Mouse (Mus musculus): ENCODE results near the gene Pisd. TPM values are rescaled to one million over a fixed set of nuclear protein-coding genes. Genes with fewer than 3 reads are reported as not detected.

Gene Pisd
- polyA plus RNA-seq, 1 experiment from 2014 or later = 77.6 TPM

DNA sequence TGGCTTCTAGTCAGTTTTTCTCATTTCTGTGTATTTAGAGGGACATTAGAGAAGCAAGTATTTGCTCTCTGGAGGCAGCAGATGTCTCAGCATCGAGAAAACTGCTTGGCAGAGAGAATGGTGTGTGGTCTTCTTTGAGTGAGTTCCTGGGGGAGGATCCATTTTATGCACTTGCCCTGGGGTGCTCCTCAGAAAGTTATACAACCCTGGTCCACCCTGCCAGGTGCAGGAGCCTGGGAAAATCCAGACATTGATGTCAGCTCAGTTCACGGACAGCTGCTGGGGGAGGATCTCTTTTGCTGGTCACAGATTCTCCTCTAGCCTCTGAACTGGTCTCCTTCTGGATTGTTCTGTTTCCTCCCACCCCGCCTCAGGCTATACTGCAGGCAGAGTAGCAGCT lies 64.1 kb downstream of the Pisd start:
- no peak overlapping the region for H3K4me3 ChIP-seq
- H3K9ac ChIP-seq (replicated peaks) = no peak overlapping the region
- 81% methylated on average over 3 of the region's 3 CpGs for WGBS
- no peaks in the 10 kb centered on the region for H3K36me3 ChIP-seq
- no peaks in the 10 kb centered on the region for H3K27me3 ChIP-seq
- ATAC-seq (ENCODE audit: low FRiP score, low read depth) = no peak
- no peak overlapping the region for H3K27ac ChIP-seq (replicated peaks)
- H3K9me3 ChIP-seq = no peaks in the 10 kb centered on the region
- H3K4me2 ChIP-seq (replicated peaks) = no peak overlapping the region
- H3K4me1 ChIP-seq = no peaks in the 10 kb centered on the region

- ATAC-seq (ENCODE audit: low FRiP score, low read depth) = no peak
- no peak overlapping the region for H3K4me3 ChIP-seq
Observed at GRCm38 (mm10) chr5:32720416-32720815, 65.0 kb downstream of the Pisd start.

DNA sequence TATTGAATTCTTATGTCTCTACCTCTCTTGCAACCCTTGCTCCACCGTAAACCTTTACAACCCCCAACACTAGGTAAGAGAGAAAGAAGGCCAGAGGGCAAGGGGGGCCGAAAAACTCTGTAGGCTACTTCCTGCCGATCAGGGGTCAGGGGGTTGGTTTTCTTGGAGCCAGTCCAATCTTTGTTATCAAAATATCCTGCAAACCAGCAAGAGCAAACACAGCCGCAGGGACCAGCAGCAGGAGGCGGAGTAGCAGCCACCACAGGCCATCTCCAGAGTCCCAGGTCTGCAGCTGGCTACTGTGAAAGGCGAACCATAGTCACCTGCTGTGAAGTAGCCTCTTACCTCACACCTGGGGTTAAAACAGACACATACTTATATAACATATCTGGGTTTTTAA lies 66.5 kb downstream of the Pisd start:
- 58% methylated on average over 6 of the region's 6 CpGs for WGBS
- Histone ChIP-seq H3K9ac (replicated peaks) (no peak overlapping the region), H3K27ac (replicated peaks) (no peak overlapping the region), H3K36me3 (no peaks in the 10 kb centered on the region), H3K4me2 (replicated peaks) (no peak overlapping the region), H3K4me3 (no peak overlapping the region), H3K27me3 (no peaks in the 10 kb centered on the region), H3K4me1 (no peaks in the 10 kb centered on the region), H3K9me3 (no peaks in the 10 kb centered on the region)
- ATAC-seq (ENCODE audit: low FRiP score, low read depth) = no peak

More at GRCm38 (mm10) chr5:32720416-32720815, 65.0 kb downstream of the Pisd start:
- Histone ChIP-seq H3K36me3 (no peaks in the 10 kb centered on the region), H3K9me3 (no peaks in the 10 kb centered on the region), H3K9ac (replicated peaks) (no peak overlapping the region), H3K27me3 (no peaks in the 10 kb centered on the region), H3K4me1 (no peaks in the 10 kb centered on the region), H3K27ac (replicated peaks) (no peak overlapping the region), H3K4me2 (replicated peaks) (no peak overlapping the region)
- 89% methylated on average over 9 of the region's 9 CpGs for WGBS

GRCm38 (mm10) chr5:32717726-32718125 lies 67.7 kb downstream of the Pisd start:
- no peak overlapping the region for H3K4me2 ChIP-seq (replicated peaks)
- H3K36me3 ChIP-seq = no peaks in the 10 kb centered on the region
- H3K27ac ChIP-seq (replicated peaks) = no peak overlapping the region
- no peak overlapping the region for H3K4me3 ChIP-seq
- WGBS = 57% methylated on average over 1 of the region's 1 CpGs
- no peaks in the 10 kb centered on the region for H3K9me3 ChIP-seq
- H3K4me1 ChIP-seq = peaks cover 8% of the 10 kb centered on the region; the same call in 1 of the 2 replicates
- ATAC-seq (ENCODE audit: low FRiP score, low read depth) = no peak
- no peak overlapping the region for H3K9ac ChIP-seq (replicated peaks)
- H3K27me3 ChIP-seq = no peaks in the 10 kb centered on the region

GRCm38 (mm10) chr5:32713703-32714467 lies 71.6 kb downstream of the Pisd start:
- H3K9me3 ChIP-seq = no peaks in the 10 kb centered on the region
- peak; percentile 98 for ATAC-seq (ENCODE audit: low FRiP score, low read depth)
- under 1% methylated on average over 55 of the region's 55 CpGs for WGBS
- H3K4me2 ChIP-seq (replicated peaks) = peak overlapping the region; percentile 72
- H3K9ac ChIP-seq (replicated peaks) = peak overlapping the region; percentile 66
- peaks cover 10% of the 10 kb centered on the region; the same call in 1 of the 2 replicates for H3K4me1 ChIP-seq
- no peaks in the 10 kb centered on the region for H3K27me3 ChIP-seq
- no peaks in the 10 kb centered on the region for H3K36me3 ChIP-seq
- peak overlapping the region; percentile 82 for H3K27ac ChIP-seq (replicated peaks)
- H3K4me3 ChIP-seq = peak overlapping the region; percentile 66

DNA sequence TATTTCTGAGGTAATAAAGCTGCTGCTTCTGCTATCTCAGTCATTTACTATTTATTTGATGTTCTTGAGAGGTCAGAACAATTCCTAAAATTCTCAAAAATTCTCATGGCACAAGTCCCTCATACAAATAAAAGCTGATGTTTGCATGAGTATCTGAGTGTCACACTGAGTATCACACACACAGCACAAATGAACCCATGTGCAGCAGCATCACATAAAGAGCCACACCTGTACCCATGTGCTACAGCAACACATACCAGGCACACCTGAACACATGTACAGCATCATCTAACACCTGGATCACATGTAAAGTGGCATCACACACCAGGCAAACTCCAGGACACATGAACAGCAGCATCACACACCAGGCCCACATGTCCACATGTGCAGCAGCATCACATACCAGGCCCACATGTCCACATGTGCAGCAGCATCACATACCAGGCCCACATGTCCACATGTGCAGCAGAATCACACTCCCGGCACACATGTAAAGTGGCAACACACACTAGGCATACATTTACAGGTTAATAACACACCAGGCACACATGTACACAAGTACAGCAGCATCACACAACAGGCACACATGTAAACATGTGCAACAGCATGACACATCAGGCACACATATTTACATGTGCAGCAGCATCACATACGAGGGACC lies 72.3 kb downstream of the Pisd start:
- Histone ChIP-seq H3K36me3 (no peaks in the 10 kb centered on the region), H3K9ac (replicated peaks) (peak overlapping the region; percentile 66), H3K9me3 (no peaks in the 10 kb centered on the region), H3K4me2 (replicated peaks) (peak overlapping the region; percentile 72), H3K4me3 (peak overlapping the region; percentile 66), H3K27me3 (no peaks in the 10 kb centered on the region), H3K4me1 (peaks cover 10% of the 10 kb centered on the region; the same call in 1 of the 2 replicates), H3K27ac (replicated peaks) (peak overlapping the region; percentile 82)
- ATAC-seq (ENCODE audit: low FRiP score, low read depth) = peak; percentile 57; the same call in 1 of the 2 replicates
- WGBS = 24% methylated on average over 2 of the region's 2 CpGs

GRCm38 (mm10) chr5:32712221-32713041 lies 73.0 kb downstream of the Pisd start:
- ATAC-seq (ENCODE audit: low FRiP score, low read depth) = no peak
- Histone ChIP-seq H3K4me3 (peak overlapping the region; percentile 66; the same call in 1 of the 2 replicates), H3K9me3 (no peaks in the 10 kb centered on the region), H3K4me2 (replicated peaks) (peak overlapping the region; percentile 72), H3K36me3 (no peaks in the 10 kb centered on the region), H3K9ac (replicated peaks) (no peak overlapping the region), H3K4me1 (peaks cover 10% of the 10 kb centered on the region; the same call in 1 of the 2 replicates), H3K27ac (replicated peaks) (peak overlapping the region; percentile 82), H3K27me3 (no peaks in the 10 kb centered on the region)
- 70% methylated on average over 4 of the region's 4 CpGs for WGBS

- peaks cover 10% of the 10 kb centered on the region; the same call in 1 of the 2 replicates for H3K4me1 ChIP-seq
- no peak overlapping the region for H3K4me3 ChIP-seq
- no peak overlapping the region for H3K27ac ChIP-seq (replicated peaks)
- H3K9me3 ChIP-seq = no peaks in the 10 kb centered on the region
- H3K9ac ChIP-seq (replicated peaks) = no peak overlapping the region
- H3K36me3 ChIP-seq = no peaks in the 10 kb centered on the region
- 72% methylated on average over 5 of the region's 5 CpGs for WGBS
- no peaks in the 10 kb centered on the region for H3K27me3 ChIP-seq
- no peak for ATAC-seq (ENCODE audit: low FRiP score, low read depth)
- H3K4me2 ChIP-seq (replicated peaks) = no peak overlapping the region
Observed at GRCm38 (mm10) chr5:32711485-32711884, 74.0 kb downstream of the Pisd start.

DNA sequence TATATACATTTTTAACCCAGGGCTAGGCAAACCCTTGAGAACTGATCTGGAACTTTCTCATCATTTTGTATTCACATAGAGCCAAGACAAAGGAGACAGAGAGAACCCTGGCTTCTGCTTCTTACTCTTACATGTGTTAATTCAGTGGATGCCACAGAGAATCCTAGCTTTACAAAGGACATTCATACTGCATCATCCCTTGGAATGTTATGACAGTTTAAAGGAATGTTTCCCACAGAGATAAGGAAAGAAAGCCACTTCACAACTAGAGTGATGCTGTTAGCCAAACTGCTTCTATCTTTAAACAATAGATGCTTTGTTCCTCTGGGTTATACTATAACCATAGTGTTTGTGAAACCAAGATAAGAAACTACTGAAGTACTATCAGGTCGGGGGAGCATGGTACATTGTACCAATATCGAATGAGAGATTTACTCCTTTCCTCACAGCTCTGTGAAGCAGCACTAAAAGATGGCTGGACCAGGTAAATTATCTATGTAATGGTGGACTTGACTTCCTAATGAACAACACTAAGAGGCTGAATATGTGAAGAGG lies 79.1 kb downstream of the Pisd start:
- H3K4me2 ChIP-seq (replicated peaks) = no peak overlapping the region
- H3K27me3 ChIP-seq = no peaks in the 10 kb centered on the region
- H3K27ac ChIP-seq (replicated peaks) = no peak overlapping the region
- 91% methylated on average over 2 of the region's 2 CpGs for WGBS
- no peaks in the 10 kb centered on the region for H3K4me1 ChIP-seq
- H3K9ac ChIP-seq (replicated peaks) = no peak overlapping the region
- no peak for ATAC-seq (ENCODE audit: low FRiP score, low read depth)
- no peaks in the 10 kb centered on the region for H3K9me3 ChIP-seq
- H3K36me3 ChIP-seq = no peaks in the 10 kb centered on the region
- H3K4me3 ChIP-seq = no peak overlapping the region

DNA sequence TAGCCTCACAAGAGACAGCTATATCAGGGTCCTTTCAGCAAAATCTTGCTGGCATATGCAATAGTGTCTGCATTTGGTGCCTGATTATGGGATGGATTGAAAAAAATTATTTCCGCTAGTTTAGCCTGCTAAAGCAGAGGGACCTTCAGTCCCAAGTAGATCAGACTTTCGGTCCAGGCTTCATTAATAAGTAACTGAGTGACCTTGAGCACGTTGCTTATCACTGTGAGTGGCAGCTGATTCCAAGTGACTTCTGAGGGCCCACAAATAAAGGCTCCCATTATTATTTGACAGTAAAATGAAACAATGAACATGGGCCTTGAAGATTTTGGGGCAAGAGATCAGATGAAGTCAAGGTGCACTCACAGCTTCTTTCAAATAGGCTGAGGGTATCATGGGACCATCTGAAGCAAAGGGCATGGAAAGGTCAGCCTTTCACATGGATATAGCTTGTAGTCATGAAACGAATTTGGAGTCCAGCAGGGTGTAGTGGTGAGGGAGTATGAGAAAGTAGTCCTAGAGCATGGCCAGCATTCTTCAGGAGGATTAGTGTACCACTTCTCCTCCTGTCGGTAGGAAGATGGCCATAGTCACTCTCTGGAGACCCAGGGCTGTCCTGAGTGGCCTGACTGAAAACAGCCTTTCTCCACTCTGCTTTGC lies 88.1 kb downstream of the Pisd start:
- no peaks in the 10 kb centered on the region for H3K27me3 ChIP-seq
- ATAC-seq (ENCODE audit: low FRiP score, low read depth) = no peak
- H3K4me1 ChIP-seq = no peaks in the 10 kb centered on the region
- H3K9ac ChIP-seq (replicated peaks) = no peak overlapping the region
- H3K4me2 ChIP-seq (replicated peaks) = no peak overlapping the region
- H3K36me3 ChIP-seq = no peaks in the 10 kb centered on the region
- no peaks in the 10 kb centered on the region for H3K9me3 ChIP-seq
- no peak overlapping the region for H3K27ac ChIP-seq (replicated peaks)
- H3K4me3 ChIP-seq = no peak overlapping the region
- 74% methylated on average over 5 of the region's 5 CpGs for WGBS

DNA sequence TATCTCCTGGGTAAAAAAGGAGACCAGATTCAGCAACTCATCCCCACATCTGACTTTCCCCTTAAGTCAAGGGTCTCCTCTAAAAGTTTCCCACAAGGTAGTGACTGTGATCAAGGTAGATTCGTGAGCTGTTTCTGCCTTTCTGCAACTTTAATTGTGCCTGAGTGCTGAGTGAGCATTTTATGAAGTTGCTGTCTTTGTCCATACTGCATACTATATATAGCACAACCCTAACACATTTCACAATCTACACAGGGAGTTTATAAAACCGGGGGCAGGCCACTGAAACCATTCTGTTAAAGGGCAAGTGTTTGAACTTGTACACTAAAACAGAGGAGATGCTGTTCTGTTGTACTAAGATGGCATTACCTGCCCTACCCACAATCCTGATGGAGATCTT lies 92.0 kb downstream of the Pisd start:
- no peak overlapping the region for H3K4me3 ChIP-seq
- WGBS = 69% methylated on average over 2 of the region's 2 CpGs
- H3K27ac ChIP-seq (replicated peaks) = no peak overlapping the region
- H3K9me3 ChIP-seq = no peaks in the 10 kb centered on the region
- ATAC-seq (ENCODE audit: low FRiP score, low read depth) = no peak
- no peak overlapping the region for H3K4me2 ChIP-seq (replicated peaks)
- H3K9ac ChIP-seq (replicated peaks) = no peak overlapping the region
- no peaks in the 10 kb centered on the region for H3K4me1 ChIP-seq
- no peaks in the 10 kb centered on the region for H3K36me3 ChIP-seq
- no peaks in the 10 kb centered on the region for H3K27me3 ChIP-seq

Data from midbrain, embryonic 12.5 days (tissue).